Mouse (Mus musculus): ENCODE results near the gene Gm5617.
"Not testable (repeated sequence)": the region's sequence is repeated elsewhere in the genome, so short reads cannot be mapped to it uniquely, and the experiment has no call there.

Gm5617 gene

DNA sequence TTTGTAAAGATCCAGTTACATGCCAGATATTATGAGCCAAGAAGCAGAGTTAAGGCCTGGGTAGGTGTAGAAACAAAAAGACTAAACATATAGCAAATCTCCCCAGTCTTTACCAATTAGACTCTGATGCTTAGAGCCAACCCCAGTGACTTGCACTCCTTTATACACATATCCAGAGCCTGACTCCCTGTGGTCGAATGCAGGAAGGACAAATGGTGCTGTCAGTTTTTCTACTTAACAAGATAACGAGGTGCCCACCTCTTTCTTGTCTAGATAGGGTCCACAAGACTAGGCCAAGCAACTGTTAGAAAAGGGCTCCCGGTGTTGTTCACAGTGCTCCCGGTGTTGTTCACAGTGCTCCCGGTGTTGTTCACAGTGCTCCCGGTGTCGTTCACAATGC, 6.0 kb downstream of the Gm5617 start:
- DNase-seq (ENCODE audit: low read depth, low spot score): no peak

- no peak for DNase-seq (ENCODE audit: low read depth, low spot score)
Observed at GRCm38 (mm10) chr9:48503001-48503400, 7.8 kb downstream of the Gm5617 start.

DNA sequence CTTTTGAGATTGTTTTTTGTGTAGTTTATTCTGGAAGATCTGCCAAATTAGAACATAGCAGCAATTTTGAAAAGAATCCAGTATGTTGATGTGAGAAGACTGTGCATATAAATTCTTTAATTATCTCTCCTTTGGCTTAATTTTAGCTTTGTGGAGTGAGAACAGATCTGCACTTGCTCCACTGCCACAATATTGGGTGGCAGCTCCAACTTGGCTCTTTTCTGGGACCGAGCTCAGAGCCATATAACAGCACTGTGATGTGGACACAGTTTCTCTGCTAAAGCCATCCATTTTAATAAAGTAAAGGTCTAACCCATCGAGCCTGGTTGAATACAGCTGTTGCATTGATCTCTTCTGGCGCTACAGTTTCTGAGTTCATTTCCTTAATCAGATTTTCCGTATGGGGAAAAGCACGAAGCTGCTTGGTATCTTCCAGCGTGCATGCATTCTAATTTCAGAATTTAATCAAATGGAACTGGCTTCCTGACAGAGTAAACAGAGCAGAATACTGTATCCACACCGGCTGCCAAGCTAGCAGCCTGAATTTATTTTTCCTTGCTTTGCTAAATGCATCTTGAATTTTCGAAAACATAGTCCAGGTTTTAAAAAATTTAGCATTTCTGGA, 9.6 kb downstream of the Gm5617 start:
- no peak for DNase-seq (ENCODE audit: low read depth, low spot score)

DNA sequence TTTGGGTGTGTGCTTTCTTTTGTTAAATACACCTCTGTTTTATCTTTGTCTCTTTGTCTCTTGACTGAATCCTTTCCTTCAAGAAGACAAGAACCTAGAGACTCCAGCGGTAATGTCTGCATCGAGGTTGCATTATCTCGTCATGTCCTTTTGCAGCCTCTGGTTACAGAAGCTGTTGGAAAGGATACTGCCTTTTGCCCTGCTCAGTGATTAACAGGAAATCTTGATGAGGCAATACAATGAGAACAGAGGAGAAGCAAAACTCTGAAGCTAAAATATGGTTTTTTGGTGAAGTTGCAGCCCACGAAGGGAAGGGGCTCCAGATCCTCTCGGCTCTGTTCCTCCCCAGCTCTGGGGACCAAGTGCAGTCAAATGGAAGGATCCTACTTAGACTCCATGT, 14.9 kb downstream of the Gm5617 start:
- no peak for DNase-seq (ENCODE audit: low read depth, low spot score)

- DNase-seq (ENCODE audit: low read depth, low spot score): no peak
Observed at GRCm38 (mm10) chr9:48515332-48515731, 20.1 kb downstream of the Gm5617 start.

GRCm38 (mm10) chr9:48516615-48517371, 21.6 kb downstream of the Gm5617 start:
- DNase-seq (ENCODE audit: low read depth, low spot score): no peak

DNA sequence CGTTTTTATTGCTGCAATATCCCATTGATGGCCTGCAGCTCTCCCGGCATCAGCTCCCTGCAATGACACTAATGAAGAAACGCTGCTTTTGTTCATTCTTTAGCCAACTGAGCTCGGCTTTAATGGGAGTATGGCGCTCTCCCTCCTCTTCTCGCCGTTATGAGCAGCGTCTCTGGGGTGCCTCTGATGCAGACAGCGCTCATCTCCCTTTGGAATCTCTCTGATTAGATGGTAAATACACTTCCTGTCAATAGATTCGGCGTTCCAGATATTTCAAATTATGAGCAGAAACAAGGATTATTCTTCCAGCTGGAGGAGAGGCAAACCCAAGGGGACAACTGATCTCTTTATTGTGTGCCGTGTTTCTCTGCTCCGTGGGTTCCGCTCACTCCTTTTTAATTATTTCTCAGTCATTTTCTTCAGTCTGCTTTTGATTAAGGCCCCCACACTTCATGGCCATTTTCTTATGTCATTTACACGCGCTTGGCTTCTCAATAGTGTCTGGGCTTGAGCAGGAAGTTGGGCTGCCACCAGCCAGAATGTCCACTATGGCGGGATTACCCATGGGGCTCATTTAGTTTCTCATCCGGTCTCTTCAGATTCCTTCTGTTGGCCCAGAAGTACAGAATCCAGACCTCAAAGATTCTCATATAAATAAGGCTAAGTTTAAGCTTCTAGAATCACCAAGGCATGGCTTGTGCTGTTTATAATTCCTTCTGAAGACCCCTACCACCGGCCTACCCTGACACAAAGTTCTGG, 22.3 kb downstream of the Gm5617 start:
- no peak for DNase-seq (ENCODE audit: low read depth, low spot score)

DNA sequence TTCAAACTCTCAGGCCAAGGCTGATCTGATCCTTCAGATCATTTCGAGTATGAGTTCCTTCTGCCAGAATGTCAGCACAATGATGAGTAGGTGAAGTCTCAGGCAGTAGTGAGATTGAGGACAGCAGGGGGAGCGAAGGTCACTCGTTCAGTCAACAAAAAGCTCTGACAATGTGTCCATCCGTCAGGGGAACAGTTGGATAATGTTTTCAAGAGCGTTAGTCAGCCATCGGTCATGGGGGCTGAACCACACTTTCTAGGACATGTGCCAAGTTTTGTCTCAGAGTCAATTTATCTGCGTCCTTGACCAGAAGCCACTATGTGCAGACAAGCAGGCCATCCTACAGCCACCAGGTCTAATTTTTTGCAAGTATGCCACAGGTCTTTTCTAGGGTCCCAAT, 25.2 kb downstream of the Gm5617 start:
- DNase-seq (ENCODE audit: low read depth, low spot score): not testable (repeated sequence)

- DNase-seq (ENCODE audit: low read depth, low spot score): no peak
Observed at GRCm38 (mm10) chr9:48525566-48525965, 30.3 kb downstream of the Gm5617 start.

GRCm38 (mm10) chr9:48526520-48526919, 31.3 kb downstream of the Gm5617 start:
- no peak for DNase-seq (ENCODE audit: low read depth, low spot score)

GRCm38 (mm10) chr9:48531294-48531693, 36.1 kb downstream of the Gm5617 start:
- DNase-seq (ENCODE audit: low read depth, low spot score): no peak

DNA sequence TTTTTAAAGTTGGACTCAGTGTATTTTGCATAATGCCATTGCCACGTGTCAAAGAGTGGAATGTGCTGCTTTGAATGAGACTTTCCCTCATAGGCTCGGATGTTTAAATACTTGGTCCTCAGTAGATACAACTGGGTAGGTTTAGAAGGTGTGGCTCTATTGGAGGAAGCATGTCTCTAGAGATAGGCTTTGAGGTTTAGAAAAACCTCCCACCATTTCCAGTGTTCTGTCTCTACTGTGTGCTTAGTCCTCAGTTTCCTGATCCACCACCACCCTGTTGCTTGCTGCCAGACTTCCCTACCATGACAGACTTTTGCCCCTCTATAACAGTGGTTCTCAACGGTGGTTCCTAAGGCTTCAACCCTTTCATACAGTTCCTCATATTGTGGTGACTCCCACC, 37.0 kb downstream of the Gm5617 start:
- no peak for DNase-seq (ENCODE audit: low read depth, low spot score)

- no peak for DNase-seq (ENCODE audit: low read depth, low spot score)
Observed at GRCm38 (mm10) chr9:48532730-48533129, 37.5 kb downstream of the Gm5617 start.

GRCm38 (mm10) chr9:48536414-48536813, 41.2 kb downstream of the Gm5617 start:
- no peak for DNase-seq (ENCODE audit: low read depth, low spot score)

- DNase-seq (ENCODE audit: low read depth, low spot score): not testable (repeated sequence)
Observed at GRCm38 (mm10) chr9:48537616-48538015, 42.4 kb downstream of the Gm5617 start.

DNA sequence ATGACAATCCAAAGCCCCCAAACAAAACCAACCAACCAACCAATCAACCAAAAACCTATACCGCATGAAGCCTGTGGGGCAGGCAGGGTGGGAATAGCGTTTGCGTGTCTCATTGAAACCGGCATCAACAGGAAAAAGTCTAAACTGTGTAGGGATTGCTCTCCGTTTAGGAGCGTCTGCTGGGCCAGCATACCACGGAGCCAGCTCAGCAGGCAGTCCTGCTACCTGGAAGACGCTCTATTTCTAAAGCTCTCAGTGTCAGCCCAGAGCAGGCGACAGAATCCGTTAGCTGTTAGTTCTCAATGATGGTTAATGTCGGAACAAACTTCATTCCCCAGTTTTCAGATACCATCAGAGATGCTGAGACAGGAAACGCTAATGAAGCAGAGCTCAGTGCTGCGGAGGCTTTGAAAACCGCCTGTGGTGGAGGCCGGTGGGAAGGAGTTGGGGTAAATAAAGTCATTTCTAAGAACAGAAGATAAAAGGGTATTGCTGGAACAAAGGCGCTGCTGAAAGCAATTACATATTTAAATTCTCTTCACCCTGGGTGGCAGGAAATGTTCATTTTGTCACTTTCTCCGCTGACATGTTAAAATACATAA, 42.9 kb downstream of the Gm5617 start:
- DNase-seq (ENCODE audit: low read depth, low spot score): no peak

DNA sequence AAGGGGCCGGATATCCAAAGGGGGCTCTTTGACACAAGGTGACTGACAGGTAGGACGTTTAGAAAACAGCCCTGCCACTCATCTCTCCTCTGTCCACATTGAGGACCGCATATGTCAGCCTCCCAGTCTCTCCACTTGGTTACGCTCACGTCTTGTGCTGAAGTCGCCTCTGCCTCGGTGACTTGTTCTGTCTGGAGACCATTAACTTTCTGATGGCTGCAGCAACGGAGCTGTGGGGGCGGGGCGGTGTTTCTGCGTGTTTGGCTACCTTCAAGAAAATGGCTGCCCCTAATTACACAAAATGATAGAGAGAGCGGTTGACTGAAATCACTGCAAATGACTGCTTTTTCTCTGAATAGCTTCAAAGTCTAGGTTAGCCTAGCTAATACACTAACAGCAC, 43.4 kb downstream of the Gm5617 start:
- no peak for DNase-seq (ENCODE audit: low read depth, low spot score)
